Mouse (Mus musculus) intestine, embryonic 14.5 days (tissue): ENCODE data around the gene Piwil1. TPM values are rescaled to one million over a fixed set of nuclear protein-coding genes. Genes with fewer than 3 reads are reported as not detected.

Source experiments
- ATAC-seq: fragments of 200-750 bp; cut with Nextera tagmentation; replicated peaks from 2 replicates; pipeline ENCODE4 v1.8.0; 2017; ENCODE audit warnings: low read depth, moderate number of reproducible peaks, moderate TSS enrichment, moderate library complexity; ENCODE audit not compliant: low FRiP score, low TSS enrichment
- DNase-seq: peaks from one replicate; pipeline ENCODE4 v3.0.0-alpha.2; 2018; ENCODE audit warnings: low spot score
- H3K27ac ChIP-seq: fragments of 300-500 bp; sonication (generic); 2 replicates; pipeline ENCODE4 v1.5.1; 2014; ENCODE audit warnings: low read depth, mild to moderate bottlenecking, control low read depth
- H3K27me3 ChIP-seq: fragments of 300-500 bp; sonication (generic); replicated peaks from 2 replicates; pipeline ENCODE4 v1.6.1; 2014; ENCODE audit warnings: low read length, control low read depth; ENCODE audit not compliant: control insufficient read depth, insufficient read depth
- H3K36me3 ChIP-seq: fragments of 300-500 bp; sonication (generic); 2 replicates; pipeline ENCODE4 v1.6.1; 2014; ENCODE audit warnings: low read length, control low read depth; ENCODE audit not compliant: control insufficient read depth, insufficient read depth
- H3K4me1 ChIP-seq: fragments of 300-500 bp; sonication (generic); replicated peaks from 2 replicates; pipeline ENCODE4 v1.6.1; 2014; ENCODE audit warnings: low read length, control low read depth, mixed read lengths; ENCODE audit not compliant: control insufficient read depth, insufficient read depth
- H3K4me2 ChIP-seq: fragments of 300-500 bp; sonication (generic); 2 replicates; pipeline ENCODE4 v1.6.1; 2014; ENCODE audit warnings: low read length
- H3K4me3 ChIP-seq: fragments of 300-500 bp; sonication (generic); 2 replicates; pipeline ENCODE4 v1.5.1; 2014; ENCODE audit warnings: low read depth, low read length, control low read depth, mixed read lengths
- H3K9ac ChIP-seq: fragments of 300-500 bp; sonication (generic); 2 replicates; pipeline ENCODE4 v1.6.1; 2014; ENCODE audit warnings: mild to moderate bottlenecking, low read length
- H3K9me3 ChIP-seq: fragments of 300-500 bp; sonication (generic); 2 replicates; pipeline ENCODE4 v1.6.1; 2016; ENCODE audit warnings: low read length, control low read depth; ENCODE audit not compliant: control insufficient read depth
- WGBS: fragments of 180-500 bp; shearing (Covaris S2); extraction: QIAGEN DNeasy Blood & Tissue Kit; methylation state at CpG from one replicate; pipeline ENCODE4 v1.1.7; 2014; 5-methylcytosine and 5-hydroxymethylcytosine counted together
- polyA plus RNA-seq: library from polyadenylated mRNA; unstranded; fragments of >200 nt; fragmentation: Nextera tagmentation; extraction: Ambion mirVana; gene quantifications from 2 replicates; pipeline ENCODE4 v1.2.1, GENCODE M21; 2014

The Piwil1 gene
- polyA plus RNA-seq, 1 experiment from 2014 or later: not detected

DNA sequence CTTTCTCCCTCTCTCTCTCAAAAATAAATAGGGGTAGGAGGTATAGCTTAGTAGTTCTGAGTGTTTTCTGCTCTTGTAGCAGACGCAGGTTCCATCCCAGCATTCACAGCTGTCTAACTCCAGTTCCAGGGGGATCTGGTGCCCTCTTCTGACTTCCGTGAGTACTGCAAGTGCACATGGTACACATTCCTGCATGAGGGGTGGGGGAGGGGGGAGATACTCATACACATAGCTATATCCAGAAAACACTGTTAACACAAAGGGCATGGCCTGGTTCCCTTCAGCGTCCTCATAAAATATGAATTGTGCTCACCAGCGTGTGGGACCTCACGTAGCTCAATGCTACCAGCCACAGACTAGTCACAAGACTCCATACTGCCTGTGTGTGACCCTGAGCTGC, 27.0 kb downstream of the Piwil1 start:
- peak; percentile 59 for DNase-seq
- Histone ChIP-seq H3K4me3 (no peak overlapping the region), H3K9me3 (no peaks in the 10 kb centered on the region), H3K4me1 (no peaks in the 10 kb centered on the region), H3K27me3 (no peaks in the 10 kb centered on the region), H3K4me2 (no peak overlapping the region), H3K27ac (no peak overlapping the region), H3K36me3 (no peaks in the 10 kb centered on the region), H3K9ac (no peak overlapping the region)
- no peak for ATAC-seq
- 67% methylated on average over 5 of the region's 5 CpGs for WGBS

DNA sequence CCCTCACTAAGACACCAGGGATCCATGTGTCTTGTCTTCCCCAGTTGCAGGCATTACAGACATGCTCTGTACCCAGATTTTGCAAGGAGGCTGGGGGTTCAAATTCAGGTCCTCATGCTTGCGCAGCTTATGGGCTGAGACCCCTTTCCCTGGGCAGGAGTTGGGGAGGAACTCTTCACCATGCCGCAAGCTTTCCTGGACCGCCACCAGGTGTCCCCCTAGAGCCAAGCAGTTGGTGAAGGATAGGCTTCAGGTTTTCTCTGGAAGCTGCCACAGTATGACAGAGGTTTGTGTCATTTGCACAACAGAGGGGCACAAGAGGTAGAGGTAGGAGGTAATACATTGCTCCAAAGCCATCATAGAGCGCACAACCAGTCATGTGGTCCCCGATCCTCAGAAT, 28.3 kb downstream of the Piwil1 start:
- H3K9ac ChIP-seq: no peak overlapping the region
- H3K4me2 ChIP-seq: no peak overlapping the region
- ATAC-seq (no peak), DNase-seq (peak; percentile 70)
- H3K27ac ChIP-seq: no peak overlapping the region
- H3K9me3 ChIP-seq: no peaks in the 10 kb centered on the region
- WGBS: 41% methylated on average over 5 of the region's 5 CpGs
- H3K4me3 ChIP-seq: no peak overlapping the region
- H3K36me3 ChIP-seq: no peaks in the 10 kb centered on the region
- no peaks in the 10 kb centered on the region for H3K4me1 ChIP-seq
- H3K27me3 ChIP-seq: no peaks in the 10 kb centered on the region; the same call in 1 of the 2 replicates

DNA sequence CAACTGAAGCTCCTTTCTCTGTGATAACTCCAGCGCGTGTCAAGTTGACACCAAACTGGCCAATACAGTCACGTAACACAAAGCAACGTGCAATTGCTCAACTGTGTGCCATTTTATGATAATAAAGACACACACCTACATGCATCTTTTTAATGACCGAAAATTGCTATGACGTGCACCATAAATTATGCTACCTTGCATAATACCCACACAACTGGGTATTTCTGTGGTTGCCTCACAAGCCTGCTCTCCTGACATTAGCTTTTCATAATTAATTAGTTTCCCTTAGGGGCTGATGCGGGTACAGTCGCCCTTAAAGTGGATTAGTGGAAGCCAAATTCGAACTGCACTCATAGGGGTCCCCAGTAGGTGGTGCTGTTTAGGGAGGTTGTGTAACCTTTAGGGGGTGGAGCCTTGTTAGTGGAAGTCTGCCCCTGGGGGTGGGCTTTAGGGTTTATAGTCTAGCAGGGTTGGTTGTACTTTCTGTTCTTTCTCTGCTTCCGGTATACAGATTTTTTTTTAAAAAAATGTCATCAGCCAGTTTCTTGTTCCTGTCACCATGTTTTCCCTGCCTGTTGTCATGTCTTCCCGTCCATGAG, 30.2 kb downstream of the Piwil1 start:
- WGBS: 73% methylated on average over 11 of the region's 11 CpGs
- no peaks in the 10 kb centered on the region; the same call in 1 of the 2 replicates for H3K27me3 ChIP-seq

DNA sequence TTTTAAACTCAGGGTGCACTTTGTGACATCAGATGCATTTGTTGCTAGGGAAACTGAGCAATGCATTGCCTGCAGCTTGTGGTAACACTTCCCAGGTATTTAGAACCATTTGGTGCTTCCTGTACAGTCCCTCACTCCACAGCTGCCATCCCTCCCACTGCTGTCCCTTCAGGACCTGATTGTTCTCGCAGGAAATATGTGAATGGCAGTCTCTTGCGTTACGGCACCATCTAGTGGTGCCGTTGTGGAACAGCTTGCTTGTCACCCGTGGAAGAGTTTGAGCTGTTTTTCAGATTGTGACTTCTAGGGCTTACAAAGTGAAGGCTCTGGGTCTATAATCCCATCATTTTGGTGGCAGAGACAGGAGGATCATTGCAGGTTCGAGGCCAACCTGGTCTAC, 31.6 kb downstream of the Piwil1 start:
- no peak overlapping the region for H3K4me2 ChIP-seq
- 1% methylated on average over 6 of the region's 6 CpGs for WGBS
- H3K9ac ChIP-seq: no peak overlapping the region
- H3K4me1 ChIP-seq: no peaks in the 10 kb centered on the region
- H3K27ac ChIP-seq: no peak overlapping the region
- H3K36me3 ChIP-seq: no peaks in the 10 kb centered on the region
- no peak for ATAC-seq
- no peak overlapping the region for H3K4me3 ChIP-seq
- no peaks in the 10 kb centered on the region; the same call in 1 of the 2 replicates for H3K27me3 ChIP-seq
- DNase-seq: peak; percentile 73
- no peaks in the 10 kb centered on the region for H3K9me3 ChIP-seq

More for the DNA sequence above, 30.2 kb downstream of the Piwil1 start:
- Histone ChIP-seq H3K4me1 (no peaks in the 10 kb centered on the region), H3K4me2 (no peak overlapping the region), H3K27ac (no peak overlapping the region), H3K4me3 (no peak overlapping the region), H3K9ac (no peak overlapping the region), H3K36me3 (no peaks in the 10 kb centered on the region), H3K9me3 (no peaks in the 10 kb centered on the region)
- ATAC-seq (no peak), DNase-seq (no peak)

DNA sequence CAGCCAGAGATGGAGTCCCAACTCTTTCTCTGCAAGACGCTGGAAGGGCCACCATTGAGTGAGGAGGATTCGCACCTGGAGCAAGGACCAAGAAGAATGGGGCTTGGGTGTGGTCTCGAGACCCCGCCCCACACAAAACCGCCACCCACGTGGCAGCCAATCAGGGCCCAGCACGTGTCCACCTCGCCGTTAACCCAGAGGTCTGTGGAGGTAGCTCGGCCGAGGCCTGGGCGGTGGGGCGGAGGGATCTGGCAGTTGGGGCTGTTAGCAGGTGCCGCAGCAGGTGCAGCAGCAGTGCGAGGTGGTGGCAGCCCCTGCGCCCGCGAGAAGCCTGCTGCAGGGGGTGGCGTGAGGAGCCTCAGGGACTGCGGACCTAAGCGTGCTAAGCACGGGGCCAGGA, 33.6 kb downstream of the Piwil1 start:
- Histone ChIP-seq H3K9ac (no peak overlapping the region), H3K9me3 (no peaks in the 10 kb centered on the region), H3K4me1 (no peaks in the 10 kb centered on the region), H3K27ac (no peak overlapping the region), H3K27me3 (no peaks in the 10 kb centered on the region; the same call in 1 of the 2 replicates), H3K4me2 (no peak overlapping the region), H3K36me3 (no peaks in the 10 kb centered on the region), H3K4me3 (no peak overlapping the region)
- DNase-seq (no peak), ATAC-seq (no peak)
- WGBS: 74% methylated on average over 22 of the region's 22 CpGs

DNA sequence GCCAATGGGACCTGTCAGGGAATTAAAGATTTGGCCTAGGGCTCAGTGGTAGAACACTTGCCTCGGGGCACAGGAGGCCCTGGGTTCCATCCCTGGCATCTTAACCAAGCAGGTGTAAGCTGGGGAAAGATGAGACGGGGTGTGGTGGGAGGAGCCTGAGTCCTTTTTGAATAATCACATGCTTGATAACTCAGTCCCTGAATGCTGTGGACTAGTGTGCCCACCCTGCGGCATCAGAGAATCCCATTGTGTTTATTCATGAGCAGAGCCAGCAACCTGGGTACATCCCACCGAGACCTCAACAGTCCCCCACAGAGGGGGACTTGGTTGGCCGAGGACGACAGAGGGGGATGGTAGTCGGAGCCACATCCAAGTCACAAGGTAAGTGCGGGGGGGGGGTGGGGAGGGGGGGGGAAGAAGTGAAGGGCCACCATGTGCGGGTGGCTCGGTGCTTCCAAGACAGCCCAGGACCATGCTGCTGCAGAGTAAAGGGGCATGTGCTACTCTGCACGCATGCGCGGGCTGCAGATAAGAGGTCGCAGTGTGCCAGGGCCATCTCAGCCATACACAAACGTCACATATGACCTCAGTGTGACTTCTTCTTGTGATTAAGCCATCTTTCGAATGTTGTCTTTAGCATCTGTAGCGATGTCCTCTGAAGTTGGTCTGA, 37.0 kb downstream of the Piwil1 start:
- no peak overlapping the region for H3K4me2 ChIP-seq
- 42% methylated on average over 16 of the region's 17 CpGs for WGBS
- H3K9me3 ChIP-seq: no peaks in the 10 kb centered on the region
- H3K27ac ChIP-seq: no peak overlapping the region
- H3K36me3 ChIP-seq: no peaks in the 10 kb centered on the region
- DNase-seq: no peak
- no peaks in the 10 kb centered on the region for H3K4me1 ChIP-seq
- ATAC-seq: no peak
- no peaks in the 10 kb centered on the region; the same call in 1 of the 2 replicates for H3K27me3 ChIP-seq
- no peak overlapping the region for H3K9ac ChIP-seq
- no peak overlapping the region for H3K4me3 ChIP-seq

DNA sequence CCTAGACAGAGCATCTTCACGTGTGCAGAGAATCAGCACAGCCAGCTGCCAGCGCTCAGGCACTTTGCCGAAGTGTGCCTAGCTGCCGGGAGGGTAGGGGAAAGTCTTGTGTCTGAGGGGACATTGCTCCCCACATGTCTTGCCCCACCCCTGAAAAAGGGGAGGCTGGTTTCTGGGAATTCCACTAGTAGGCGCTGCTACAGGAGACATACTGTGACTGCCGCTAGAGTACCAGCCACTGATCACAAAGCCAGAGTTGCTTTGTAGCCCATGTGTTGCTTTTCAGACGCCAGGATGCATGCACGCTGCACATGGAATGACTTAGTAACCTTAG, 37.5 kb downstream of the Piwil1 start:
- DNase-seq: no peak
- no peaks in the 10 kb centered on the region for H3K36me3 ChIP-seq
- no peak for ATAC-seq
- H3K9me3 ChIP-seq: no peaks in the 10 kb centered on the region
- no peaks in the 10 kb centered on the region for H3K4me1 ChIP-seq
- H3K4me2 ChIP-seq: no peak overlapping the region
- no peaks in the 10 kb centered on the region; the same call in 1 of the 2 replicates for H3K27me3 ChIP-seq
- H3K27ac ChIP-seq: no peak overlapping the region
- H3K4me3 ChIP-seq: no peak overlapping the region
- no peak overlapping the region for H3K9ac ChIP-seq
- 27% methylated on average over 8 of the region's 8 CpGs for WGBS

DNA sequence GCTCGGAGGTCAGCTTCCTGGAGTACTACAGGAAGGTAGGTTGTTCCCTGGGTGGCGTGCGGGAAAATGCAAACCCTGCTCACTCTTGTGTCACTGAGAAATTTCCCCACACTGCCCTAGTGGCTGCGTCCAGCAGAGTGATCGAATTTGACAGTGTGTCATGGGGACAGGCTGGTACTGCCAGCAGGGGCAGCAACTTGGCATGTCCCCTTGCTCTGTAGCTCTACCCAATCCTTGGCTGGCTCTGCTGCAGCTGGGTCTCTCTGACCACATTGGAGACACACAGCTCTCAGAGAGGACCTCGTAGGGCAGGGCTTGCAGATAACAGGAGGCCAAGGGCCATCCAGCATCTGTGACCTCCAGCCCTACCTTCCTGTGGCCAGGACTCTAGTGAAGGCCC, 42.0 kb downstream of the Piwil1 start:
- WGBS: 92% methylated on average over 6 of the region's 6 CpGs

DNA sequence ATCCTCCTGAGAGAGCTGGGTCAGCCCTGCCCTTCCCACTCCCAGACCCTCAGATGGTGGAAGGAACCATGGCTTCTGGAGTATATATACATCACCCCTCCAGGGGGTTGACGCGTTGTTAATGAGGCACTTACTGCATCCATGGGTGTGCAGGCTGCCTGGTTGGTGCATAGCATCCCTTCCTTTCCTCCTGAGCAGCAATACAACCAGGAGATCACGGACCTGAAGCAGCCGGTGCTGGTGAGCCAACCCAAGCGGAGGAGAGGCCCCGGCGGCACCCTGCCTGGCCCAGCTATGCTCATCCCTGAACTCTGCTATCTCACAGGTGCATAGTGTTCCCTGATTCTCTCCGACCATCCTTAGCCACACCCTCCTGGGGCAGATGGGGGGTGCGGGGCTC, 42.9 kb downstream of the Piwil1 start:
- DNase-seq (no peak), ATAC-seq (no peak)
- WGBS: 70% methylated on average over 9 of the region's 9 CpGs
- Histone ChIP-seq H3K9ac (no peak overlapping the region), H3K4me2 (no peak overlapping the region), H3K4me3 (no peak overlapping the region), H3K9me3 (no peaks in the 10 kb centered on the region), H3K27ac (no peak overlapping the region), H3K27me3 (no peaks in the 10 kb centered on the region), H3K36me3 (no peaks in the 10 kb centered on the region), H3K4me1 (no peaks in the 10 kb centered on the region)

More for the DNA sequence above, 42.0 kb downstream of the Piwil1 start:
- DNase-seq (no peak), ATAC-seq (no peak)
- H3K4me3 ChIP-seq: no peak overlapping the region
- H3K27ac ChIP-seq: no peak overlapping the region
- H3K36me3 ChIP-seq: no peaks in the 10 kb centered on the region
- no peaks in the 10 kb centered on the region for H3K9me3 ChIP-seq
- no peak overlapping the region for H3K9ac ChIP-seq
- H3K27me3 ChIP-seq: no peaks in the 10 kb centered on the region
- no peaks in the 10 kb centered on the region for H3K4me1 ChIP-seq
- H3K4me2 ChIP-seq: no peak overlapping the region
